Comparison of ENCODE assay signal across 8 mouse cellular contexts in genomic region chr1:59670641-59671168, GRCm38 (mm10). TPM values are rescaled to one million over a fixed set of nuclear protein-coding genes. Genes with fewer than 3 reads are reported as not detected.
DNase-seq lines count a peak whose midpoint lies in the region; ATAC-seq and TF ChIP-seq lines count a peak whose summit lies in the region.

Sumo1 (minus strand) TSS chr1:59670834.

- H3K36me3 ChIP-seq in embryonic facial prominence, embryonic 15.5 days, result no peaks in the 10 kb centered on the region
- no peaks in the 10 kb centered on the region; the same call in 1 of the 2 replicates for H3K36me3 ChIP-seq in limb, embryonic 14.5 days (ENCODE audit: control insufficient read depth, insufficient read depth, low read length)
- no peaks in the 10 kb centered on the region for H3K36me3 ChIP-seq in midbrain, postnatal 0 days (ENCODE audit: insufficient read depth, low read length)

- ATAC-seq in embryonic facial prominence, embryonic 15.5 days (ENCODE audit: insufficient number of reproducible peaks, low FRiP score, low TSS enrichment, low read depth), result peak; percentile 90
- peak; percentile 94 for ATAC-seq in limb, embryonic 14.5 days (ENCODE audit: low FRiP score, low read depth)
- ATAC-seq in midbrain, postnatal 0 days (ENCODE audit: low FRiP score), result peak; percentile 95

- under 1% methylated on average over 36 of the region's 36 CpGs for WGBS in bone marrow, adult 2 months
- under 1% methylated on average over 36 of the region's 36 CpGs for WGBS in embryonic facial prominence, embryonic 15.5 days
- whole genome bisulfite sequencing in limb, embryonic 14.5 days, result under 1% methylated on average over 31 of the region's 36 CpGs
- under 1% methylated on average over 36 of the region's 36 CpGs for WGBS in midbrain, postnatal 0 days

- peak within 1 kb of the TSS; percentile 66 for H3K4me2 ChIP-seq in embryonic facial prominence, embryonic 15.5 days (replicated peaks)
- H3K4me2 ChIP-seq in limb, embryonic 14.5 days (replicated peaks; ENCODE audit: low read depth, low read length, severe bottlenecking), result peak within 1 kb of the TSS; percentile 66
- H3K4me2 ChIP-seq in midbrain, postnatal 0 days (ENCODE audit: low read depth, low read length, poor library complexity, severe bottlenecking), result peak within 1 kb of the TSS; percentile 85

- TF ChIP-seq POLR2A in bone marrow, adult 2 months (IDR thresholded peaks at IDR 0.05; ENCODE audit: borderline replicate concordance, control insufficient read depth, low read depth, low read length), result peak; percentile 91; the same call in 1 of the 2 replicates
- TF ChIP-seq POLR2A in limb, embryonic 14.5 days (IDR thresholded peaks at IDR 0.05; ENCODE audit: borderline replicate concordance, extremely low read depth, insufficient read depth, insufficient read length), result peak; percentile 94; the same call in 1 of the 2 replicates

- no peaks in the 10 kb centered on the region for H3K9me3 ChIP-seq in embryonic facial prominence, embryonic 15.5 days (replicated peaks)
- H3K9me3 ChIP-seq in limb, embryonic 14.5 days (ENCODE audit: control insufficient read depth, low read length), result no peaks in the 10 kb centered on the region
- no peaks in the 10 kb centered on the region for H3K9me3 ChIP-seq in midbrain, postnatal 0 days (ENCODE audit: low read length)

- DNase-seq in 416B (ENCODE audit: low read depth), result peak; percentile 93
- peak; percentile 91 for DNase-seq in heart, adult 8-10 months (ENCODE audit: low spot score)
- peak; percentile 89 for DNase-seq in kidney, adult 9 months
- peak; percentile 86 for DNase-seq in limb, embryonic 14.5 days (ENCODE audit: low spot score)
- DNase-seq in midbrain, postnatal 0 days (ENCODE audit: low spot score), result peak; percentile 95
- peak; percentile 69 to 80 for DNase-seq in spleen, postnatal 14 days (ENCODE audit: low spot score in 2 of 2)

- H3K9ac ChIP-seq in embryonic facial prominence, embryonic 15.5 days, result peak within 1 kb of the TSS; percentile 98
- H3K9ac ChIP-seq in limb, embryonic 14.5 days (ENCODE audit: low read depth, low read length, severe bottlenecking), result peak within 1 kb of the TSS; percentile 98
- peak within 1 kb of the TSS; percentile 96 for H3K9ac ChIP-seq in midbrain, postnatal 0 days (replicated peaks; ENCODE audit: low read length, poor library complexity, severe bottlenecking)

- H3K4me3 ChIP-seq in bone marrow, adult 2 months (replicated peaks; ENCODE audit: control insufficient read depth, low read depth, low read length), result peak within 1 kb of the TSS; percentile 93
- peak within 1 kb of the TSS; percentile 97 for H3K4me3 ChIP-seq in embryonic facial prominence, embryonic 15.5 days (replicated peaks)
- H3K4me3 ChIP-seq in limb, embryonic 14.5 days (replicated peaks; ENCODE audit: low read length), result peak within 1 kb of the TSS; percentile 95
- peak within 1 kb of the TSS; percentile 96 for H3K4me3 ChIP-seq in midbrain, postnatal 0 days (ENCODE audit: low read depth, low read length)

- peak within 1 kb of the TSS; percentile 72 for H3K27ac ChIP-seq in bone marrow, adult 2 months (ENCODE audit: control insufficient read depth, insufficient read depth, low read depth, low read length, poor library complexity)
- H3K27ac ChIP-seq in embryonic facial prominence, embryonic 15.5 days (replicated peaks), result peak within 1 kb of the TSS; percentile 97
- peak within 1 kb of the TSS; percentile 96 for H3K27ac ChIP-seq in limb, embryonic 14.5 days (replicated peaks; ENCODE audit: low read depth, low read length)
- peak within 1 kb of the TSS; percentile 85 for H3K27ac ChIP-seq in midbrain, postnatal 0 days (ENCODE audit: low read depth, low read length)

- H3K4me1 ChIP-seq in bone marrow, adult 2 months (ENCODE audit: control insufficient read depth, insufficient read depth, low read length), result no peaks in the 10 kb centered on the region; the same call in 1 of the 2 replicates
- H3K4me1 ChIP-seq in embryonic facial prominence, embryonic 15.5 days, result peaks cover 9% of the 10 kb centered on the region; the same call in 1 of the 2 replicates
- H3K4me1 ChIP-seq in limb, embryonic 14.5 days (ENCODE audit: control insufficient read depth, insufficient read depth, low read length), result peaks cover 4% of the 10 kb centered on the region; the same call in 1 of the 2 replicates
- H3K4me1 ChIP-seq in midbrain, postnatal 0 days (ENCODE audit: insufficient read depth, low read length), result no peaks in the 10 kb centered on the region

- H3K27me3 ChIP-seq in embryonic facial prominence, embryonic 15.5 days, result no peaks in the 10 kb centered on the region
- no peaks in the 10 kb centered on the region for H3K27me3 ChIP-seq in limb, embryonic 14.5 days (ENCODE audit: control insufficient read depth, insufficient read depth, low read length)
- no peaks in the 10 kb centered on the region for H3K27me3 ChIP-seq in midbrain, postnatal 0 days (ENCODE audit: insufficient read depth, low read length)

- TF ChIP-seq CTCF in bone marrow, adult 2 months (IDR thresholded peaks at IDR 0.05; ENCODE audit: control insufficient read depth, insufficient read depth, low read length), result no peak
- no peak for TF ChIP-seq CTCF in midbrain, postnatal 0 days (IDR thresholded peaks at IDR 0.05)

RNA-seq across cellular contexts. Expression of gene Sumo1, which starts in this region (rescaled TPM):
- polyA plus RNA-seq in bone marrow, adult 2 months (2011; ENCODE audit: insufficient read depth, insufficient read length, low replicate concordance, missing spikeins), result 67.7 and 140 TPM in 2 replicates
- polyA plus RNA-seq in embryonic facial prominence, embryonic 15.5 days (2015; fragmentation: Nextera tagmentation; extraction: Ambion mirVana), result 347 and 352 TPM in 2 replicates
- 10 to 100 TPM; 57.1 to 62.9 (median 62.1) TPM for total RNA-seq in heart, adult 8-10 months (2022)
- 114 and 141 TPM in 2 replicates for polyA plus RNA-seq in limb, embryonic 14.5 days (2012; rRNA removed)
- polyA plus RNA-seq in limb, embryonic 14.5 days (2014; fragmentation: Nextera tagmentation; extraction: Ambion mirVana), result 420 and 427 TPM in 2 replicates
- 81.6 and 124 TPM in 2 replicates for total RNA-seq in midbrain, postnatal 0 days (2014; rRNA removed)
- polyA plus RNA-seq in midbrain, postnatal 0 days (2015; fragmentation: Nextera tagmentation; extraction: Ambion mirVana), result 304 and 319 TPM in 2 replicates

Comparison
In these comparisons a context has a peak if more than half of its experiments do, and no peak if none do; other contexts are left out.
1. Peak in every context shown above with its lines: DNase-seq, ATAC-seq, H3K4me3 ChIP-seq and H3K27ac ChIP-seq.